Mouse (Mus musculus) testis, adult 2 months (tissue): ENCODE results near the gene Tmsb15a. TPM values are rescaled to one million over a fixed set of nuclear protein-coding genes. Genes with fewer than 3 reads are reported as not detected.
A peak's percentile ranks its signal among the peaks of the same experiment; 100 is the strongest.
"Not testable (repeated sequence)": the region's sequence is repeated elsewhere in the genome, so short reads cannot be mapped to it uniquely, and the experiment has no call there.

Experiments
- H3K27ac ChIP-seq: fragments of 200-500 bp; 2 replicates; pipeline ENCODE4 v1.5.1; 2012; ENCODE audit warnings: low read depth, low read length; ENCODE audit not compliant: control insufficient read depth, insufficient read depth
- H3K27me3 ChIP-seq: fragments of 200-500 bp; 2 replicates; pipeline ENCODE4 v1.6.1; 2012; ENCODE audit warnings: mild to moderate bottlenecking, low read length, moderate library complexity; ENCODE audit not compliant: control insufficient read depth, insufficient read depth
- H3K36me3 ChIP-seq: fragments of 200-500 bp; 2 replicates; pipeline ENCODE4 v1.6.1; 2012; ENCODE audit warnings: mild to moderate bottlenecking, low read length; ENCODE audit not compliant: control insufficient read depth, insufficient read depth
- H3K4me1 ChIP-seq: fragments of 200-500 bp; 2 replicates; pipeline ENCODE4 v1.6.1; 2012; ENCODE audit warnings: low read length; ENCODE audit not compliant: control insufficient read depth, insufficient read depth
- H3K4me3 ChIP-seq: fragments of 200-500 bp; 2 replicates; pipeline ENCODE4 v1.5.1; 2012; ENCODE audit warnings: low read depth, mild to moderate bottlenecking, low read length, moderate library complexity, mixed read lengths; ENCODE audit not compliant: control insufficient read depth
- CTCF ChIP-seq: fragments of 200-500 bp; IDR thresholded peaks from 2 replicates; pipeline ENCODE4 v1.5.1; 2012; ENCODE audit warnings: low read depth, mild to moderate bottlenecking, inconsistent platforms, low read length, moderate library complexity; ENCODE audit not compliant: control insufficient read depth, insufficient read depth, insufficient replicate concordance
- POLR2A ChIP-seq: fragments of 200-500 bp; IDR thresholded peaks from 2 replicates; pipeline ENCODE4 v1.6.1; 2012; ENCODE audit warnings: low read depth, mild to moderate bottlenecking, inconsistent platforms, low read length, moderate library complexity; ENCODE audit not compliant: control insufficient read depth
- polyA plus RNA-seq: library from polyadenylated mRNA; depleted of rRNA; stranded (reverse); fragments of >200 nt; gene quantifications from 2 replicates; pipeline ENCODE4 v1.2.3, GENCODE M21; 2012; rRNA removed

Gene Tmsb15a
- 44.3 and 77.7 TPM in 2 replicates for polyA plus RNA-seq

GRCm38 (mm10) chrX:135725161-135725560, at the start of gene Tmsb15a:
Gene Tmsb15a, minus strand, starts transcription at chrX:135725261.
- no peaks in the 10 kb centered on the region for H3K36me3 ChIP-seq
- no peaks in the 10 kb centered on the region for H3K4me1 ChIP-seq
- no peaks in the 10 kb centered on the region for H3K27me3 ChIP-seq
- peak within 1 kb of the TSS; percentile 67 for H3K4me3 ChIP-seq
- TF ChIP-seq POLR2A, result no peak
- TF ChIP-seq CTCF, result no peak
- H3K27ac ChIP-seq, result peak within 1 kb of the TSS; percentile 25

DNA sequence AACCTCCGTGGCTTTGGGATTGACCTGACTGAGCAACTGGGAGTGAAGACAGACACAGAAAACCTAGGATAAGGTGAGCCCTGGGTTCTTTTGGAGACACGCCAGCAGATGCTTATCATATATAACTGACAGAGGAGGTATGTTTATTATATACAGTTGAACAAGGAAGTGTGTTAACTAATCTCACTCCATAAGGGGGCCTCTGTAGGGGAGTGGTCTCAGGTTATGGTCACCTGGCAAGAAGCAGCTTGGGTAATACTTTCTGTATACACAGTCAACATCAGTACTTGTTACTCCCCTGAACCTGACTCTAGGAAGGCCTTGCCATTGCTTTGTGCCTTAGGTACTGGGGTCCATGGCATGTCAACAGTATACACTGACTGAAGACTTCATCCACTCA, 43.5 kb upstream of the Tmsb15a start:
- no peaks in the 10 kb centered on the region for H3K4me1 ChIP-seq
- no peak overlapping the region for H3K27ac ChIP-seq
- no peak for TF ChIP-seq POLR2A
- no peak for TF ChIP-seq CTCF

DNA sequence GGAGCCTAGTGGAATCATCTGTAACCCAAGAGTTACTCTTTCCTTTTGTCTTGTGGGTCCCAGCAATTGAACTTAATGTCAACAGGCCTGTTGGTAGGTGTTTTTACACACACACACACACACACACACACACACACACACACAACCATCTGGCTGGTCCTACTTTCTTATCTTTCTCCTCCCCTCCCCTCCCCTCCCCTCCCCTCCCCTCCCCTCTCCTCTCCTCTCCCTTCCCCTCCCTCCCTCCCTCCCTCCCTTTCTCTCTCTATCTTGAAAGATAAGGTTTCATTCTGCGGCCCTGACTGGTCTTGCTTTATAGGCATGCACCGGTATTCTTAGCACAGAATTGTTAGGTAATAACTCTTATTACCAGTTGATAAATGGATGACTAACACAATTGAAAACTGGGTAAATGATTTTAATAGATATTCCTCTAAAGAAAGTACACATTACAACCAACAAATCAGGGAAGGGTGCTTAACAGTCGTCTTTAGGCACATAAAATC, 43.0 kb upstream of the Tmsb15a start:
- Histone ChIP-seq H3K4me3 (no peak overlapping the region), H3K4me1 (no peaks in the 10 kb centered on the region), H3K27ac (no peak overlapping the region), H3K36me3 (no peaks in the 10 kb centered on the region), H3K27me3 (no peaks in the 10 kb centered on the region)
- TF ChIP-seq CTCF (no peak), POLR2A (no peak)

More for the DNA sequence above, 43.5 kb upstream of the Tmsb15a start:
- Histone ChIP-seq H3K27me3 (no peaks in the 10 kb centered on the region), H3K36me3 (no peaks in the 10 kb centered on the region), H3K4me3 (no peak overlapping the region)

DNA sequence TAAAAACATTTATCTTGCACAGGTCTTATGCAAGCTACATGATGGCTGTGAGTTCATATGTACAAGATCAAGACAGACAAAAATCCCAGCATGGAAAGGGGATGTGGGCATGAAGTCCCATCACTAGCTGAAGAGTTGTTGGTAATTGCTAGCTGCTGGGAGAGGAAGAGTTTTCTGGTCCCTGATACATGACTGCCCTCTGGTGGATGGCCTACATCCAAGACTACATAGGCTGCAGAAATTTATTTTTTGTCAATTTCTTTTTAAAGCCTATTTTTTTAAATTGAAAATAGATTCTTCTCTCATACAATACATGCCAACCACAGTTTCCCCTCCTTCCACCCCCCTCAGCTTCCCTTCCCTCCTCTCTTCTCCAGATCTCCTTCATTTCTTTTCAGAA, 36.6 kb upstream of the Tmsb15a start:
- H3K27me3 ChIP-seq, result no peaks in the 10 kb centered on the region
- no peaks in the 10 kb centered on the region for H3K4me1 ChIP-seq
- no peaks in the 10 kb centered on the region for H3K36me3 ChIP-seq
- H3K4me3 ChIP-seq, result no peak overlapping the region
- H3K27ac ChIP-seq, result no peak overlapping the region
- TF ChIP-seq POLR2A, result no peak
- TF ChIP-seq CTCF, result no peak

DNA sequence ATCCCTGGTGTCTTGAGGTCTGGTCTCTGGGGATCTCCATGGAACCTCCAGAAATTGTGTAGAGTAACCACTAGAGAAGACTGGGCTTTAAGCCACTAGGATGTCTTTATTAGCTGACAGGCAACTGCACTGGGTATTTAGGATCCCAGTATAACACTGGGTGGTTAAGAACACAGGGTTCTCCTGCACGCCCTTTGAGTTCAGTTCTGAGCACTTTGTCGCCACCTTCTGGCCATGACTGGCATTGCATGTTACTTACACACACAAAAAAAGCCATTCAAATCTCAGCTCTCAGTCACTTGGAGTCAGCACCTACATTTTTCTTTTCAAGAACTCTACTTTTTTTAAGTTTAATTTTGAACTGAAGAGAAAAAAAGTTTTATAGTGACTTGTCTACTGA, 27.8 kb upstream of the Tmsb15a start:
- no peak overlapping the region for H3K27ac ChIP-seq
- no peaks in the 10 kb centered on the region for H3K4me1 ChIP-seq
- H3K36me3 ChIP-seq, result no peaks in the 10 kb centered on the region
- H3K4me3 ChIP-seq, result no peak overlapping the region
- H3K27me3 ChIP-seq, result no peaks in the 10 kb centered on the region
- no peak for TF ChIP-seq POLR2A
- peak; percentile 60; the same call in 1 of the 2 replicates for TF ChIP-seq CTCF

- H3K27me3 ChIP-seq, H3K4me1 ChIP-seq, H3K4me3 ChIP-seq, H3K27ac ChIP-seq, H3K36me3 ChIP-seq: not testable (repeated sequence)
Measured at GRCm38 (mm10) chrX:135745376-135745775, 20.3 kb upstream of the Tmsb15a start.

GRCm38 (mm10) chrX:135743056-135743355, 17.9 kb upstream of the Tmsb15a start:
- no peak for TF ChIP-seq CTCF
- Histone ChIP-seq H3K36me3 (no peaks in the 10 kb centered on the region), H3K27me3 (no peaks in the 10 kb centered on the region), H3K4me1 (no peaks in the 10 kb centered on the region), H3K4me3 (peak overlapping the region; percentile 93), H3K27ac (peak overlapping the region; percentile 61)
